Mouse (Mus musculus): ENCODE results near the gene Son.
"Not testable (repeated sequence)": the region's sequence is repeated elsewhere in the genome, so short reads cannot be mapped to it uniquely, and the experiment has no call there.

Son gene

DNA sequence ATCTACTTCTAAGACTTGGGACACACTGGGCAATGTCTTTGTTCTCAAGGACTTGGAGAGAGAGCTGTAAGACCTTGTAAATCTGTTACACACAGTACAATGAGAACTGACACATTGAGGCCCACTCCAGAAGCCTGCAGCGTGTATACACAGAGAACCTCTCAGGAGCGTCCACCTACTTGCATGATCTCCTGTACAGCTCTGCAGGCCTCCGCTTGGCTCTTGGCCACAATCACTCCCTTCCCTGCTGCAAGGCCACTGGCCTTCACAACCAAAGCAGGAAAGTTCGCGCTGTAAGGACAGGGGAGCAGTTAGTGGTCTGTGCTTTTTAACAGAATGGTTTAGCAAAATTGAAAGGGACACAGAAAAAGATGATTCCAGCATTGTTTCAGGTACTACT lies 8.1 kb upstream of the Son start:
- no peak for DNase-seq (ENCODE audit: low spot score in 2 of 2)

DNA sequence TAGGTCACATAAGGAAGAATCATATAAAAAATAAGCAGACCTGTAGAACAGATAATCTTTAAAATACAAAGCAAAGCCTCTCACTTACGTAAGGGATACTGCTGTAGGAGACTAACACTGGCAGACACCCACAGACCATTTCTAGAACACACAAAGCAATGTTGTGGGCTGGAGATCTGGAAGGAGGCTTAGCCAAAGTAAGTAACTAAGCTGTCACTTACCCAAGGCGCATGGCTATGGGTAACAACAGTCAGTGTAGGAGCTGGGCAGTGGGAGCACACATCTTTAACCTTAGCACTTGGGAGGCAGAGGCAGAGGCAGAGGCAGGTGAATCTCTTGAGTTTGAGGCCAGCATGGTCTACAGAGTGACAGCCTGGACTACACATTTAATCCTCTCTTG lies 7.7 kb upstream of the Son start:
- DNase-seq (ENCODE audit: low spot score in 2 of 2): no peak

DNA sequence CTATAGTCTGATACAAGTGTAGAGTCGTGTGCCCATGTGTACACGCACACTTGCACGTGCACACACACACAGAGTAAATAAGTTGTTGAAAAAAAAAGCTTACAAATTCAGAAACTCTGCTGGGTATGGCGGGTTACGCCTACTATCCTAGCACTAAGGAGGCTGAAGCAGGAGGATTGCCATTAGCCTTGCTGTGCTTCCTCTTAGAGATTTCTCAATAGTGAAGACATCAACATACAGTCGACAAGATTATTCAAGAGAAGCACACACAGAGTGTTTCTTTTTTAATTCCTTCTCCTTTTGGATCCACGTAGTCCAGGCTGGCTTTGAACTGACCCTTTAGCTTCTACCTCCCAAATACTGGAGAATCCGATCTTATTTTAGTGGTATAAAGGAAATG lies 7.1 kb upstream of the Son start:
- DNase-seq (ENCODE audit: low spot score in 2 of 2): no peak

DNA sequence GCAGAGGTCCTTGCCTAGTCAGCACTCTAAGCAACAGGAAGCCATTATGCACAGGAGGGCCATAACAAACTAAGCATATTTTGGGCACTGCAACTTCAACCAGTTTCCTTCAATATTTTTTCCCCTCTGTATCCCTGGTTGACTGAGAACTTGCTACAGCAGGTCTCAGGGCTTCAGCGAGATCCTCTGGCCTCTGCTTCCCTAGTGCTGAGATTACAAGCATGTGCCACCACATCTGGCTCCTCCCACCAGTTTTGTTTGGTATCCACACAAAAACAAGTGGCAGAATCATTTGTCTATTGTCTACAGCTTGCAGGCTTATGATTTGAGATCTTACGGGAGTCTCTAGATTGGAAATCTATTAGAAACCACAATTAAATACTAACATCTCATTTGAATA lies 2.4 kb upstream of the Son start:
- no peak for DNase-seq (ENCODE audit: low spot score in 2 of 2)

DNA sequence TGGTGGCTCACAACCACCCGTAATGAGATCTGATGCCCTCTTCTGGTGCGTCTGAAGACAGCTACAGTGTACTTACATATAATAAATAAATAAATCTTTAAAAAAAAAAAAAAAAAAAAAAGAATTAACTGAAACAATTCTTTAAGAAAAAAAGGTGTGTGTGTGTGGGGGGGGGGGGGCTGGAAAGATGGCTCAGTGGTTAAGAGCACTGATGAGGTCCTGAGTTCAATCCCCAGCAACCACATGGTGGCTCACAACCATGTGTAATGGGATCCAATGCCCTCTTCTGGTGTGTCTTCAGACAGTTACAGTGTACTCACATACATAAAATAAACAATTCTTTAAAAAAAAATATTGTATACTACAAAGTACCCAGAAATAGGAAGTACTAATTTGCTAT lies 1.9 kb upstream of the Son start:
- DNase-seq (ENCODE audit: low spot score in 2 of 2): not testable (repeated sequence)

DNA sequence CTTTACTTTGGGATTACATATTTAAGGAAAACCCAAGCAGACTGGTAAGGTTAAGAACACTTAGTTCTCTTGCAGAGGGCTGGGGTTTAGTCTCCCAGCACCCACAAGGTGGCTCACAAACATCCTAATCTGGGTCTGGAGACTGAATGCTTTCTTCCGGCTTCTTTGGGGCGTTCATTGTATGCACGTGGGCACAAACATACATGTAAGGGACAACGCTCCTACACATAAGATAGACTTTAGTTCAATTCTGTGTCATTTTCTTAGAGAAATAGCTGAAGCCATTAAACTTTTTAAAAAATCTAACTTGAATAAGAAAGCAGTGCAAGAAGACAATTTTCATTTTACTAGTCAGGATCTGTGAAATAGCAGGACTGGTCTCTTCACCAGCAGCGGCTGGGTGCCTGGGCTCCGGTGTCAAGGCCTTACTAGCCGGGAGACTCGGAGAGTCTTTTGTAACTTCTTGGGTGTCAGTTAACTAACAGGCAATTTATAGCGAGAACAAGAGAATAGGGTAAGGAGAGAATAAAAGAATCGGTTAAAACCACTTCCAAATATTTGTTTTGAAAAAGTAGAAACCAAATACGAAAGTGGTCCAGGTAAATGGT lies 1.2 kb upstream of the Son start:
- no peak for DNase-seq (ENCODE audit: low spot score in 2 of 2)

DNA sequence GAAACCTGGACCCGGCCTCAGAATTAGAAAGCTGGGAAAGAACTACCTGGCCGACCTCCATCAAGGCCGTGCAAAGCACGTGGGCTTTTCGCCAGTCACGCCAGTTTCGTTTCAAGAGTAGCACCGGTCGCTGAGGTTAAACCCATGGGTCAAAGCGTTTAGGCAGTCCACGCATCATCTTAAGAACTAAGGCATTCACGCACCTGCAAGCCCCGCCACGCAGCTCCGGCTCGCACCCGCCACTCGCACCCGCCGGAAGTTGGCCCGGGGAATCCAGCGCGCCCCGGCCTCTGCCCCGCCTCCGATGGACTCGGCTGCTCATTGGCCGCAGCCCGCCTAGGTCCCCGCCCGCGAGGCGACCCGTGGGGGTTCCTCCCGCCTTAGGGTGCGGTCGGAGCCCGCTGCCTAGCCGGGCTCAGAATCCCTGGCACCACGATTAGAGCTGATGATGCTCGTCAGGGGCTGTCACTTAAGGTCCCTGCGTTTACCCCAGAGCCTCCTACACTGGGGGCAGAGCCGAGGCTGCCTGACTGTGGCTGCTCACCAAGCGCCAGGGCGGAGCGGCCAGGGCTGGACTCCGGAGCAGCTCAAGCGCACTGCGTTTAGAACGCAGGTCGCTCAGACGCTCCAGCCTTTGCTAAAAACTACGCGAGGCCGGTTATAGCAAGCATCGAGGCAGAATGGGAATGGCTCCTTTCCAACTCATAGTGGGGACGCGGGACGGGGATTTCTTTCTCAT lies 456 bp upstream of the Son start, which contains the start of gene Gart:
Gene Gart, minus strand, starts transcription at position 272 of the 739 bp plus-strand sequence.
- DNase-seq (ENCODE audit: low spot score in 2 of 2): peak; percentile 90 to 95

DNA sequence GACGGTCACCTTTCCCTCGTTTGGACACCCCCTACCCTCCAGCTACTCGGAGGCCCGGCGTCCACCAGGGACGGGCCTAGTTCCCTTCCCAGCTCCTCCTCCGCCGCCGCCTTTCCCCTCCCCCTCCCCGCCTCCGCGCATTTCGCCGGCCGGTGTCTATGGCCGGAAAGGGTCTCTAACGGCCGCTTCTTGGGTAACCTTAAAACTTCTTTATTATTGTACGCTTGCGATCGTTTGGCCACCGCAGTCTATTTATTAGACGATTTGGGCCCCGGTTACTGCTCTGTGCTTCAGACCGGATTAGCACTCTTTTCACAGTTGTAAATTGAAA lies 879 bp downstream of the Son start:
- peak; percentile 73 to 75 for DNase-seq (ENCODE audit: low spot score in 2 of 2)

DNA sequence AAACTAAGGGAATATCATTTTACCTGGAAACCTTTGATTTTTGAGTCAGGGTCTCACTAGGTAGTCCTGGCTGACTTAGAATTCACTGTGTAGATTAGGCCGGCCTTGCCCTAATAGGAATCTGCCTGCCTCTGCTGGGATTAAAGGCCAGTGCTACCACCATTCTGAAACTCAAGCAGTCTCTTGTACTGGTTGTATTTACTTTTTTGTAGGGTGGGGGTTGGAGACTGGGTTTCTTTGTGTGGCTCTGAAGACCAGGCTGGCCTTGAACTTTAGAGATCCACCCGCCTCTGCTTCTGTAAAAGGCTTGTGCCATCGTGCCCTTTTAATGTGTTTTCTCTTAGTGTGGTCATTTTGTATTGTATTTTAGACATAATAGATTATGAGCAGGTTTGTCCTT lies 1.9 kb downstream of the Son start:
- DNase-seq (ENCODE audit: low spot score in 2 of 2): no peak

DNA sequence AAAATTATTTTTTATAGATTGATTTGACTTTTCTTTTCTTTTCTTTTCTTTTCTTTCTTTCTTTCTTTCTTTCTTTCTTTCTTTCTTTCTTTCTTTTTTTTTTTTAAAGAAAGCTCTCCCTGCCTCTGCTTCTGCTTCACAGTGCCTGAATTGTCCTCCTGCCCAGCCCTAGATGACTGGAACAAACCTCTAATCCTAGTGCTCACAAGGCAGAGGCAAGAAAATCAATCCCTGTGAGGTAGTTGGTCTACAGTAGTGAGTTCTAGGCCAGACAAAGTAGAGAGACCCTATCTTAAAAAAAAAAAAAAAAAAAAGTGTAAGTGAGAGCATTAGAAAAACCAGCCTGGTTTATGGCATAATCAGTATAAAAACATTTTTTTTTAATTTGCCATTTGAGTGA lies 2.5 kb downstream of the Son start:
- DNase-seq (ENCODE audit: low spot score in 2 of 2): no peak

DNA sequence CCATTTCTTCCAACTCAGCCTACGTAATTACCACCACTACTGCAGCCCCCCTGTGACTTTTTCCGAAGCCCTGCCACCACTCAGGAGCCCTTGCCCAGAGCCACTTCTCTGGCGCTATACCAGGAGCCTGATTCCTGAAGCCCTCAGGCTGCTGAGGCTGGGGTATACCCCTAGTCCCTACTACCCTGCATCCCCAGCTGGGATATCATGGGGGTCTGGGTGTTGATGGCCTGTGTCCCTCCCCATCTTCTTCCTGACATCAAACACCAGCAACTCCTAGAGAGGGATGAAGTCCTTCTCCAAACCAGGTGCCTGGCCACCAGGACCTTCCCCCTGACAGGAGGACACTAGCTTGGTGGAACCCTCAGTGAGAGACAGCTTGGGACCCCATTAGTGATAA lies 4.9 kb downstream of the Son start:
- no peak for DNase-seq (ENCODE audit: low spot score in 2 of 2)

DNA sequence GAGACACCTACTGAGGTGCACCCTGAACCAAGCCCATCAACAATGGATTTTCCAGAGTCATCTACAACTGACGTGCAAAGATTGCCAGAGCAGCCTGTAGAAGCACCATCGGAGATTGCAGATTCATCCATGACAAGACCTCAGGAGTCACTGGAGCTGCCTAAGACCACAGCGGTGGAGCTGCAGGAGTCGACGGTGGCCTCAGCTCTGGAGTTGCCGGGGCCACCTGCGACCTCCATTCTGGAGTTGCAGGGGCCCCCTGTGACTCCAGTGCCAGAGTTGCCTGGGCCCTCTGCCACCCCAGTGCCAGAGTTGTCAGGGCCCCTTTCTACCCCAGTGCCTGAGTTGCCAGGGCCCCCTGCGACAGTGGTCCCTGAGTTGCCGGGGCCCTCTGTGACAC lies 8.0 kb downstream of the Son start:
- DNase-seq (ENCODE audit: low spot score in 2 of 2): no peak

DNA sequence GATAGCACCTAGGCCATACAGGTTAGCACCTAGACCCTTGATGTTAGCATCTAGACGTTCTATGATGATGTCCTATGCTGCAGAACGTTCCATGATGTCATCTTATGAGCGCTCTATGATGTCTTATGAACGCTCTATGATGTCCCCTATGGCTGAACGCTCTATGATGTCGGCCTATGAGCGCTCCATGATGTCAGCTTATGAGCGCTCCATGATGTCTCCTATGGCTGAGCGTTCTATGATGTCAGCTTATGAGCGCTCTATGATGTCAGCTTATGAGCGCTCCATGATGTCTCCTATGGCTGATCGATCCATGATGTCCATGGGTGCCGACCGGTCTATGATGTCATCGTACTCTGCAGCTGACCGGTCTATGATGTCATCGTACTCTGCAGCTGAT lies 10.0 kb downstream of the Son start:
- DNase-seq (ENCODE audit: low spot score in 2 of 2): no peak

DNA sequence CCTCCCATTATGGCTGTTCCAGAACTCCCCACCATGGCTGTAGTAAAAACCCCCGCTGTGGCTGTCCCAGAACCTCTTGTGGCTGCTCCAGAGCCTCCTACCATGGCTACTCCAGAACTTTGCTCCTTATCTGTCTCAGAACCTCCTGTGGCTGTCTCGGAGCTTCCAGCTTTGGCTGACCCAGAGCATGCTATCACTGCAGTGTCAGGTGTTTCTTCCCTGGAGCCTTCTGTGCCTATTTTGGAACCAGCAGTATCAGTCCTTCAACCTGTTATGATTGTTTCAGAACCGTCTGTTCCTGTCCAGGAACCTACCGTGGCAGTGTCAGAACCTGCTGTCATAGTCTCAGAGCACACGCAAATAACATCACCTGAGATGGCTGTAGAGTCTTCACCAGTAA lies 11.2 kb downstream of the Son start:
- DNase-seq (ENCODE audit: low spot score in 2 of 2): no peak

DNA sequence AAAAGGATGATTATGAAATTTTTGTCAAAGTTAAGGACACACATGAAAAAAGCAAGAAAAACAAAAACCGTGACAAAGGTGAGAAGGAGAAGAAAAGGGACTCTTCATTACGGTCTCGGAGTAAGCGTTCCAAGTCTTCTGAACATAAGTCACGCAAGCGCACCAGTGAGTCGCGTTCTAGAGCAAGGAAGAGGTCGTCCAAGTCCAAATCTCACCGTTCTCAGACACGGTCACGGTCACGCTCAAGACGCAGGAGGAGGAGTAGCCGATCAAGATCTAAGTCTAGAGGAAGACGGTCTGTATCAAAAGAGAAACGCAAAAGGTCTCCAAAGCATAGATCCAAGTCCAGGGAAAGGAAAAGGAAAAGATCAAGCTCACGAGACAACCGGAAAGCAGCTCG lies 12.5 kb downstream of the Son start:
- DNase-seq (ENCODE audit: low spot score in 2 of 2): no peak

DNA sequence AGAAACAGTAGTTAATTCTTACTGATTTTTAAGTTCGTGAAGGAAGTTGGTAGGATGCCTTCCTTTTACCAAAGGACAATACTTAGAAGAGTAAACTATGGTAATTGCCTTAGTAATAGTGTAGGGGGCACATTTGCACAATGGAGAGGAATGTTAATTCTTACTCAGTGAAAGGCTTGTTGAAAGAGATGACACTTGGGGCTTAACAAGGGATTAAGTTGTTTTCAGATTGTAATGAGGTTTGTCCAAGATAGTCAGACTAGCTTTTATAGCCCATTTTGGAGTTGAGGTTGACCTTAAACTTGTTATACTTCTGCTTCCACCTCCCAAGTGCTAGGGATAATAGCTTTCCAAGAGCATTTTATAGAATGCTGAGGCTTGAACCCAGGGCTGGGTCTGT lies 14.1 kb downstream of the Son start:
- no peak for DNase-seq (ENCODE audit: low spot score in 2 of 2)

DNA sequence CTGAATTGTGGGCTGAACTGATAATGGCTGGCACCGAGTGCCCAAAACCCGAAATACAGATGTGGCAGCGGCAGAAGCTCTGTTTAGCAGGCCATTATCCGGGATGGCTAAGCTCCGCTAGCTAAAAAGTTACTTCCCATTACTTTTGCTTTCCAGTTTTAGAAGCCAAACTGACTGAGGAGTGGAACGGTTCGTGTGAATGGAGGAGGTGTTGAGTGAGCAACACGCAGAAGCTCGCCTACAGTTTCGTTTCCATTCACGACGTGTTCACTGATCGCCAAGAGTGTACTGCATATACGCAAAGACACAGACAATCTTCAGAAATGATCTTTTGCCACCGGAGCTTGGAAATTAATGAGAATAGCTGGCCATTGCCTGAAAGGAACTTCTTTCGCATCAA lies 15.0 kb downstream of the Son start:
- DNase-seq (ENCODE audit: low spot score in 2 of 2): no peak

DNA sequence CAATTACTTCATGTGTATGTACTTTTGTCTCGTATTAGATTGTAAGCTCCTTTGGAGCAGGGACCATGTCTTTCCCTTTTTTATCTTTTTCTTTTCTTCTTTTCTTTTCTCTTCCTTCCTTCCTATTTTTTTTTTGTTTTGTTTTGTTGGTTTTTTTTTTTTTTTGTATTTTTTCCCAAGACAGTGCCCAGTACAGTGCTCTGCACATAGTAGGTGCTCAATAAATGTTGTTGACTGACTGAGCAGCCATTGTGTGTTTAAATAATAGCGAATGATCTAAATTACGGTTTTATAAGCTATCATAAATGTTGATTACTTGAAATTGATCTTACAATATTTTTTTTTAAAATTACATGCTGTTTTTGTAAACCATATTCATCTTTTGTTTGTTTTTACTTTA lies 16.5 kb downstream of the Son start:
- DNase-seq (ENCODE audit: low spot score in 2 of 2): no peak

DNA sequence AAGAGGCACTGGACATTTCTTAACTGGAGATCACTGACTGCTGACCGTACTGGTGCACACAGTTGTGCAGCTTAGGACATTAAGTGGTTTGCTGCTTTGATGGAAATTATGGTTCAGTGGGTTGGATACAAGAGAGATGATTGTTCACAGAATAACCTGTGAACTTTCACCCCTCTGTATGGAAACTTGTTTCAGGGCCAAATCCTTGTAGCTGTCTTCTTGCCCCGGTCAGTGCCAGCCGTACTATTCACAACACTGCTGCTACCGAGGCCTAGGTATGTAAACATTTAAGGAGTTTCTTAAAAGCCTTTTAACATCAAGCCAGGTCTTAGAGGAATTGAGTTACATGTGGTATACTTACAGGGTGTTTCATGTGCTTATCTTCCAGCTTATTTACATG lies 27.2 kb downstream of the Son start:
- DNase-seq (ENCODE audit: low spot score in 2 of 2): no peak

DNA sequence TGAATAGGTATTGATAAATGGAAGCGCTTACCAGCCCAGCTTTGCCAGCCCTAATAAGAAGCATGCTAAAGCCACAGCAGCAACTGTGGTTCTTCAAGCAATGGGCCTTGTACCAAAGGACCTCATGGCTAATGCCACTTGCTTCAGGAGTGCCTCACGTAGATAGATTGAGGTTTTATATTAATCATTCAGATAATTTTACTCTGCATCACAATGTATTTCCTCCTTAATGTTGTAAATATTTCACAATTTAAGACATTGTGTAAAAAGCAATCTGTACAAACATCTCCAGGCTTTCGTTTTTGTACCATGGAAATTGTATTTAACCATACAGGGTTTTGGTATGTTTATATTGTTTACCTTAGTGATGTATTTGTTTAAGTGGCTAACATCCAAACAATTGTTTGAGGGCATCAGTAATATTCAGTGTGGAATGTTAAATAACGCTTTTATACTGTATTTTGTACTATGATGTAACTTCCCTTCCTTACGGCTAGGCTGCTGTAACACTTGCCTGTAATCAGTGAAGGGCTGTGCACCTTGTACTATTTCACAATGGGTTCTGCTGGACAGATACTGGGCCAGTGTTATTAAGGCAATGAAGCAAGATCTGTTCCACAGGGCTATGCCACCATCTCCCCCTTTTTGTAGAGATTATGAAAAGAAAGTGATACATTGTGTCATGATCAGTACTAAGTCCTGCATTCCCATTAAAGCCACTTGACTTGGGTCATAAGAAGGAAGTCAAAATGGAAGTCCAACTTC lies 31.0 kb downstream of the Son start:
- no peak for DNase-seq (ENCODE audit: low spot score in 2 of 2)

DNA sequence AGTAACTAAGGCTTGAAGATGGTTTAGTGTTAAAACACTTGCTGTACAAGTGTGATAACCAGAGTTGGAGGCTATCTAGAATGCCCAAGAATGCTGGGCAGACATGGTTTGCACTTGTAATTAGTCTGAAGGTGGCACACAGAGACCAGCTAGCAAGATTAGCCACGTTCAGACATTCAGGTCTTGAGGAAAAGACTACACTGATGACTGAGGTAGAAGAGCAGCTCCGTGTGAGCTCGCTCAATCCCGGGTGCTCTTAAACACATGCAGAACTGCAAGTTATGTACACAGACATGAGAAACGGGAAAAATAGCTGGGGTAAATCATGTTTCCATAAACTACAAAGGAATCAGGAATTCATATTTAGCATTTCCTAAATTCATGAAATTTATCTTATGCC lies 33.4 kb downstream of the Son start:
- no peak for DNase-seq (ENCODE audit: low spot score in 2 of 2)

DNA sequence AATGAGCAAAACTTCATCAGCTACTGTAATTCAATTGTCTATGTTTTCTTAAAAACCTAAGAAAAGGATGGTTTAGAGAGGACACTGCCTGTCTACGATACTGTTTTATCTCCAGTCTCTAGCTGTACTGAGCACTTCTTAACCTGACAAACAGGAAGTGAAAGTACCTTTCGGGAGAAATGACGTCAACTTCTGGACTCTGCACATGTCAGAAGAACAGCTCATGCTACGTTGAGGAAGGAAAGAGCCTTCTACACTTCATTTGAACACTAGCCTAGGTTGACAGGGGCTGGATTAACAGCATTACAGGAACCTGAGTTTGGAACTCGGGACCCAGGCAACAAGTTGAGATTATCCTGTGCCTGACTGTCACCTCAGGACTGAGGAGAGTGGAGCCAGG lies 38.2 kb downstream of the Son start:
- no peak for DNase-seq (ENCODE audit: low spot score in 2 of 2)

DNA sequence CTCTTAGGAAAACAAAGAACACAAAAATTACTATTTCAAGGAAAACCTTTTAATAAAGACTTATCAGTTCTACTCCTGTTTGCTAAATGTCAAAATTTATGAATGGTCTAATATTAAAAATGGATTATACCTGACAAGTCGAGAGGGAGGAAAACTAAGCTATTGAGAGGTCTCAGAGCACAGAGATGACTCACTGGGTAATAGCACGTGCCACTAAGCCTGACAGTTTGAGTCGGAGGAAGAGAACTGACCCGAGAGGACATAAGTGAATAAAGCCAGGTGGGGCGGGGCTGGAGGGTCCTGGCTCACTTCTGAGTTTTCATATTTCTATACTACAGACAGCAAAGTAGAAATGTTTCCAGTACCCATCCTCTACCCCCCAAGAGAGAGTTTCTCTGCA lies 39.1 kb downstream of the Son start:
- DNase-seq (ENCODE audit: low spot score in 2 of 2): no peak
